Mouse (Mus musculus) liver, embryonic 16.5 days (tissue): Measurements from ENCODE around the gene Abr. TPM values are rescaled to one million over a fixed set of nuclear protein-coding genes. Genes with fewer than 3 reads are reported as not detected.

ENCODE experiments used
- ATAC-seq: fragments of 200-750 bp; cut with Nextera tagmentation; 2 replicates; pipeline ENCODE4 v1.8.0; 2017; ENCODE audit warnings: low read depth, mild to moderate bottlenecking, moderate number of reproducible peaks, moderate library complexity
- H3K27ac ChIP-seq: fragments of 300-500 bp; sonication (generic); 2 replicates; pipeline ENCODE4 v1.5.1; 2014; ENCODE audit warnings: mild to moderate bottlenecking, low read length
- H3K27me3 ChIP-seq: fragments of 300-500 bp; sonication (generic); 2 replicates; pipeline ENCODE4 v1.6.1; 2014; ENCODE audit warnings: low read depth, low read length, mixed read lengths; ENCODE audit not compliant: control insufficient read depth, insufficient read depth
- H3K36me3 ChIP-seq: fragments of 300-500 bp; sonication (generic); 2 replicates; pipeline ENCODE4 v1.6.1; 2014; ENCODE audit warnings: mild to moderate bottlenecking; ENCODE audit not compliant: control insufficient read depth, insufficient read depth
- H3K4me1 ChIP-seq: fragments of 300-500 bp; sonication (generic); 2 replicates; pipeline ENCODE4 v1.6.1; 2014; ENCODE audit warnings: low read depth, low read length, mixed read lengths; ENCODE audit not compliant: control insufficient read depth
- H3K4me2 ChIP-seq: fragments of 300-500 bp; sonication (generic); 2 replicates; pipeline ENCODE4 v1.6.1; 2014; ENCODE audit warnings: low read depth, low read length, mixed read lengths
- H3K4me3 ChIP-seq: fragments of 300-500 bp; sonication (generic); 2 replicates; pipeline ENCODE4 v1.5.1; 2014; ENCODE audit warnings: low read depth, mild to moderate bottlenecking, low read length
- H3K9ac ChIP-seq: fragments of 300-500 bp; sonication (generic); 2 replicates; pipeline ENCODE4 v1.6.1; 2014; ENCODE audit warnings: low read depth, low read length
- H3K9me3 ChIP-seq: fragments of 300-500 bp; sonication (generic); replicated peaks from 2 replicates; pipeline ENCODE4 v1.6.1; 2016; ENCODE audit warnings: low read length; ENCODE audit not compliant: control insufficient read depth
- WGBS: fragments of 180-500 bp; shearing (Covaris S2); extraction: QIAGEN DNeasy Blood & Tissue Kit; methylation state at CpG from one replicate; pipeline ENCODE4 v1.1.7; 2014; ENCODE audit not compliant: insufficient replicate concordance; 5-methylcytosine and 5-hydroxymethylcytosine counted together
- polyA plus RNA-seq: library from polyadenylated mRNA; unstranded; fragments of >200 nt; fragmentation: Nextera tagmentation; extraction: Ambion mirVana; gene quantifications from 2 replicates; pipeline ENCODE4 v1.2.1, GENCODE M21; 2015

Abr gene
- polyA plus RNA-seq, 1 experiment from 2014 or later, result 3.7 TPM

- Histone ChIP-seq H3K36me3 (peaks cover 4% of the 10 kb centered on the region), H3K9ac (no peak overlapping the region), H3K4me2 (no peak overlapping the region), H3K27ac (no peak overlapping the region), H3K4me1 (no peaks in the 10 kb centered on the region), H3K9me3 (no peaks in the 10 kb centered on the region), H3K27me3 (no peaks in the 10 kb centered on the region), H3K4me3 (no peak overlapping the region)
- 81% methylated on average over 8 of the region's 8 CpGs for WGBS
- no peak for ATAC-seq
Observed at GRCm38 (mm10) chr11:76418423-76418822, 203.7 kb downstream of the Abr start.

- no peak overlapping the region for H3K27ac ChIP-seq
- peaks cover 4% of the 10 kb centered on the region for H3K36me3 ChIP-seq
- ATAC-seq, result no peak
- no peak overlapping the region for H3K4me2 ChIP-seq
- no peak overlapping the region for H3K9ac ChIP-seq
- no peak overlapping the region for H3K4me3 ChIP-seq
- no peaks in the 10 kb centered on the region for H3K4me1 ChIP-seq
- 51% methylated on average over 2 of the region's 2 CpGs for WGBS
- no peaks in the 10 kb centered on the region for H3K27me3 ChIP-seq
- no peaks in the 10 kb centered on the region for H3K9me3 ChIP-seq
Observed at GRCm38 (mm10) chr11:76415985-76416384, 206.1 kb downstream of the Abr start.

GRCm38 (mm10) chr11:76415001-76415400, 207.1 kb downstream of the Abr start:
- peaks cover 4% of the 10 kb centered on the region for H3K36me3 ChIP-seq

GRCm38 (mm10) chr11:76413202-76413601, 208.9 kb downstream of the Abr start:
- Histone ChIP-seq H3K4me2 (no peak overlapping the region), H3K27me3 (no peaks in the 10 kb centered on the region), H3K27ac (no peak overlapping the region), H3K36me3 (peaks cover 4% of the 10 kb centered on the region), H3K9me3 (no peaks in the 10 kb centered on the region), H3K4me1 (no peaks in the 10 kb centered on the region; the same call in none of the 2 replicates), H3K9ac (no peak overlapping the region), H3K4me3 (no peak overlapping the region)
- WGBS, result 39% methylated on average over 4 of the region's 4 CpGs
- ATAC-seq, result no peak

More at GRCm38 (mm10) chr11:76415001-76415400, 207.1 kb downstream of the Abr start:
- H3K4me3 ChIP-seq, result no peak overlapping the region
- no peaks in the 10 kb centered on the region for H3K27me3 ChIP-seq
- H3K27ac ChIP-seq, result no peak overlapping the region
- no peak overlapping the region for H3K4me2 ChIP-seq
- 82% methylated on average over 4 of the region's 4 CpGs for WGBS
- no peaks in the 10 kb centered on the region for H3K4me1 ChIP-seq
- H3K9me3 ChIP-seq, result no peaks in the 10 kb centered on the region
- no peak overlapping the region for H3K9ac ChIP-seq
- ATAC-seq, result no peak

DNA sequence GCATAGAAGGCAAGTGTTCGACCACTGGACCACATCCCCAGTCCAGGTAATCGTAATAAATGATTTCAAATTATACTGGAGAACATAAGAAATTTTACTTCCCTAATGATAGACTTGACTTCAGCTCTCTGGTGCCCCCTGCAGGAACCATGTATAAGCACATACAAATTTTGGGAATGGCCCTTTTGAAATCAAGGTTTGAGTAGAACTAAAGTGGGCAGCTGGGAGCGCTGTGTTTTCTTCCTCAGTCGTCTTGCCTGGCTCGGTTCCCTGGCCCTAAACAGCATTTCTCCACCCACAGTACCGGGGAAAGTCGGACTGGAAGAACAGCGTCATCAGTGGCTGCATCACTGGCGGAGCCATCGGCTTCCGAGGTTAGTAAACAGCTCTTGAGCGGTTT, 211.3 kb downstream of the Abr start:
- Histone ChIP-seq H3K4me1 (peaks cover 6% of the 10 kb centered on the region), H3K4me2 (no peak overlapping the region), H3K9ac (no peak overlapping the region), H3K4me3 (no peak overlapping the region), H3K27me3 (no peaks in the 10 kb centered on the region), H3K36me3 (peaks cover 4% of the 10 kb centered on the region), H3K9me3 (no peaks in the 10 kb centered on the region), H3K27ac (no peak overlapping the region)
- WGBS, result 61% methylated on average over 12 of the region's 12 CpGs
- no peak for ATAC-seq

- H3K27me3 ChIP-seq, result no peaks in the 10 kb centered on the region
- H3K4me2 ChIP-seq, result peak within 1 kb of the TSS; percentile 79
- H3K9me3 ChIP-seq, result no peaks in the 10 kb centered on the region
- peak; percentile 98 for ATAC-seq
- H3K27ac ChIP-seq, result peak within 1 kb of the TSS; percentile 81
- H3K4me1 ChIP-seq, result peaks cover 6% of the 10 kb centered on the region
- H3K9ac ChIP-seq, result peak within 1 kb of the TSS; percentile 93
- H3K4me3 ChIP-seq, result peak within 1 kb of the TSS; percentile 99
- WGBS, result under 1% methylated on average over 46 of the region's 46 CpGs
- H3K36me3 ChIP-seq, result no peaks in the 10 kb centered on the region
Observed at GRCm38 (mm10) chr11:76406702-76407583, 215.2 kb downstream of the Abr start, which contains the start of gene Timm22. Gene Timm22, plus strand, starts transcription at chr11:76406952.

GRCm38 (mm10) chr11:76405626-76406264, 216.4 kb downstream of the Abr start:
- no peak overlapping the region for H3K27ac ChIP-seq
- H3K4me2 ChIP-seq, result no peak overlapping the region
- no peak for ATAC-seq
- peaks cover 6% of the 10 kb centered on the region for H3K4me1 ChIP-seq
- no peaks in the 10 kb centered on the region for H3K36me3 ChIP-seq
- no peaks in the 10 kb centered on the region for H3K27me3 ChIP-seq
- 56% methylated on average over 5 of the region's 5 CpGs for WGBS
- H3K4me3 ChIP-seq, result no peak overlapping the region
- no peak overlapping the region for H3K9ac ChIP-seq
- H3K9me3 ChIP-seq, result no peaks in the 10 kb centered on the region

DNA sequence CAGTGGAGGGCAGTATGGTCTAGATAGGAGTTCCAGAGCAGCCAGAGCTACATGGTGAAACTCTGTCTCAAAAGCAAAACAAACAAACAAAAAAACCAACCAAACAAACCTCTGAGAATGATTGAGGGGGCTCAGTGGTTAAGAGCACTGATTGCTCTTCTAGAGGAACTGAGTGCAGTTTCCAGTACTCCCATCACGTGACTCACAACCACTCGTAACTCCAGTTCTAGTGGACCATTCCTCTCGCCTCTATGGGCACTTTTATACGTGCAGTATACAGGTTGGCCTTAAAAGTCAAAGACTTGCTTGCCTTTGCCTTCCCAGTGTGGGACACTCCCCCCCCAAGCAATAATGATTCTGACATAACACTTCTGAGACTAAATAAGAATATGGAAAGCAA, 217.0 kb downstream of the Abr start:
- H3K4me1 ChIP-seq, result peaks cover 6% of the 10 kb centered on the region
- WGBS, result 45% methylated on average over 4 of the region's 4 CpGs
- H3K9ac ChIP-seq, result no peak overlapping the region
- H3K4me2 ChIP-seq, result no peak overlapping the region
- no peak for ATAC-seq
- H3K9me3 ChIP-seq, result no peaks in the 10 kb centered on the region
- H3K4me3 ChIP-seq, result no peak overlapping the region
- H3K27ac ChIP-seq, result no peak overlapping the region
- H3K27me3 ChIP-seq, result no peaks in the 10 kb centered on the region
- H3K36me3 ChIP-seq, result no peaks in the 10 kb centered on the region

DNA sequence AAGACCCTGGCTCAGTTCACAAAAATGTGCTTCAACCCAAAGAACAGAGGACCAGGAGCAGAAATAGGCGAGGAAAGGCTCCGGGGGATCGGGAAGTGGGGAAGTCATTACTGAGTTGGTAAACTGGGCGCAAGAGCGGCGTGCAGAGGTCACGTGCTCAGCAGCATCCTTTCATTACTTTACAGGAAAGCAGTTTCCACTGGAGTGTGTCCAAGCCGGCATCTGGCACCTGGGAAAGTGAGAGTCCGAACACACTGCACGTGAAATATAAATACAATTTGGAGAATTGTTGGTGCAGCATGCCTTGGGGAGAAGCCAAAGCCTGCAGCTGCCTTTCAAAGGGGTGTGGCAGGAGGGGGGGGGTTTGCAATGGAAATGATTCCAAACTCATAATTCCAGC, 220.7 kb downstream of the Abr start:
- H3K4me1 ChIP-seq, result peaks cover 19% of the 10 kb centered on the region
- no peak overlapping the region for H3K4me2 ChIP-seq
- no peaks in the 10 kb centered on the region for H3K9me3 ChIP-seq
- no peak overlapping the region for H3K4me3 ChIP-seq
- no peak overlapping the region for H3K9ac ChIP-seq
- 74% methylated on average over 10 of the region's 10 CpGs for WGBS
- no peak for ATAC-seq
- H3K36me3 ChIP-seq, result no peaks in the 10 kb centered on the region
- H3K27me3 ChIP-seq, result peaks cover 12% of the 10 kb centered on the region
- H3K27ac ChIP-seq, result no peak overlapping the region
